Mouse (Mus musculus): ENCODE results near the gene Scarf2. TPM values are rescaled to one million over a fixed set of nuclear protein-coding genes. Genes with fewer than 3 reads are reported as not detected.

The Scarf2 gene
- polyA plus RNA-seq, 1 experiment from 2014 or later, result 17.8 TPM

- ATAC-seq (ENCODE audit: insufficient number of reproducible peaks, insufficient read depth, low FRiP score, low read depth), result no peak
- WGBS, result 88% methylated on average over 4 of the region's 4 CpGs
Measured at GRCm38 (mm10) chr16:17794047-17794446, 3.0 kb upstream of the Scarf2 start.

GRCm38 (mm10) chr16:17795643-17796042 is 1.4 kb upstream of the Scarf2 start:
- Histone ChIP-seq H3K4me3 (ENCODE audit: low read depth, low read length) (no peak overlapping the region), H3K36me3 (ENCODE audit: control insufficient read depth, insufficient read depth, low read length) (peaks cover 13% of the 10 kb centered on the region; the same call in 1 of the 2 replicates), H3K4me1 (ENCODE audit: control insufficient read depth, insufficient read depth, low read length) (peaks cover 13% of the 10 kb centered on the region; the same call in 1 of the 2 replicates), H3K27me3 (ENCODE audit: control insufficient read depth, insufficient read depth, low read length) (peaks cover 8% of the 10 kb centered on the region), H3K9ac (replicated peaks; ENCODE audit: low read depth, low read length) (no peak overlapping the region), H3K27ac (ENCODE audit: low read length) (no peak overlapping the region), H3K9me3 (ENCODE audit: control insufficient read depth, low read depth, low read length) (no peaks in the 10 kb centered on the region), H3K4me2 (replicated peaks; ENCODE audit: low read depth, low read length) (no peak overlapping the region)
- 66% methylated on average over 5 of the region's 5 CpGs for WGBS
- ATAC-seq (ENCODE audit: insufficient number of reproducible peaks, insufficient read depth, low FRiP score, low read depth), result no peak

More at GRCm38 (mm10) chr16:17794047-17794446, 3.0 kb upstream of the Scarf2 start:
- peaks cover 22% of the 10 kb centered on the region; the same call in 1 of the 2 replicates for H3K36me3 ChIP-seq (ENCODE audit: control insufficient read depth, insufficient read depth, low read length)
- no peak overlapping the region for H3K4me3 ChIP-seq (ENCODE audit: low read depth, low read length)
- H3K4me1 ChIP-seq (ENCODE audit: control insufficient read depth, insufficient read depth, low read length), result peaks cover 3% of the 10 kb centered on the region; the same call in 1 of the 2 replicates
- no peak overlapping the region for H3K4me2 ChIP-seq (replicated peaks; ENCODE audit: low read depth, low read length)
- H3K27ac ChIP-seq (ENCODE audit: low read length), result no peak overlapping the region
- no peaks in the 10 kb centered on the region for H3K9me3 ChIP-seq (ENCODE audit: control insufficient read depth, low read depth, low read length)
- H3K27me3 ChIP-seq (ENCODE audit: control insufficient read depth, insufficient read depth, low read length), result peaks cover 1% of the 10 kb centered on the region; the same call in 1 of the 2 replicates
- H3K9ac ChIP-seq (replicated peaks; ENCODE audit: low read depth, low read length), result no peak overlapping the region

GRCm38 (mm10) chr16:17796519-17796918 is 563 bp upstream of the Scarf2 start:
- peak overlapping the region; percentile 61 for H3K4me3 ChIP-seq (ENCODE audit: low read depth, low read length)
- no peaks in the 10 kb centered on the region for H3K9me3 ChIP-seq (ENCODE audit: control insufficient read depth, low read depth, low read length)

GRCm38 (mm10) chr16:17797812-17798311 is 780 bp downstream of the Scarf2 start:
- Histone ChIP-seq H3K27me3 (ENCODE audit: control insufficient read depth, insufficient read depth, low read length) (peaks cover 19% of the 10 kb centered on the region), H3K9me3 (ENCODE audit: control insufficient read depth, low read depth, low read length) (no peaks in the 10 kb centered on the region), H3K4me3 (ENCODE audit: low read depth, low read length) (peak overlapping the region; percentile 61), H3K9ac (replicated peaks; ENCODE audit: low read depth, low read length) (peak overlapping the region; percentile 79), H3K4me1 (ENCODE audit: control insufficient read depth, insufficient read depth, low read length) (peaks cover 34% of the 10 kb centered on the region), H3K36me3 (ENCODE audit: control insufficient read depth, insufficient read depth, low read length) (peaks cover 3% of the 10 kb centered on the region; the same call in 1 of the 2 replicates), H3K4me2 (replicated peaks; ENCODE audit: low read depth, low read length) (peak overlapping the region; percentile 77), H3K27ac (ENCODE audit: low read length) (peak overlapping the region; percentile 88)
- 0 out of 2 replicates have a peak, but pooled peaks have one; percentile 11 for ATAC-seq (ENCODE audit: insufficient number of reproducible peaks, insufficient read depth, low FRiP score, low read depth)
- 3% methylated on average over 29 of the region's 29 CpGs for WGBS

More at GRCm38 (mm10) chr16:17796519-17796918, 563 bp upstream of the Scarf2 start:
- Histone ChIP-seq H3K4me2 (replicated peaks; ENCODE audit: low read depth, low read length) (peak overlapping the region; percentile 77), H3K27me3 (ENCODE audit: control insufficient read depth, insufficient read depth, low read length) (peaks cover 12% of the 10 kb centered on the region), H3K4me1 (ENCODE audit: control insufficient read depth, insufficient read depth, low read length) (peaks cover 20% of the 10 kb centered on the region; the same call in 1 of the 2 replicates), H3K9ac (replicated peaks; ENCODE audit: low read depth, low read length) (peak overlapping the region; percentile 34; the same call in 1 of the 2 replicates), H3K27ac (ENCODE audit: low read length) (peak overlapping the region; percentile 88; the same call in 1 of the 2 replicates), H3K36me3 (ENCODE audit: control insufficient read depth, insufficient read depth, low read length) (peaks cover 13% of the 10 kb centered on the region; the same call in 1 of the 2 replicates)
- ATAC-seq (ENCODE audit: insufficient number of reproducible peaks, insufficient read depth, low FRiP score, low read depth), result no peak

GRCm38 (mm10) chr16:17798321-17799180 is 1.5 kb downstream of the Scarf2 start:
- peak overlapping the region; percentile 77 for H3K4me2 ChIP-seq (replicated peaks; ENCODE audit: low read depth, low read length)
- peak overlapping the region; percentile 61 for H3K4me3 ChIP-seq (ENCODE audit: low read depth, low read length)
- peaks cover 36% of the 10 kb centered on the region for H3K4me1 ChIP-seq (ENCODE audit: control insufficient read depth, insufficient read depth, low read length)
- ATAC-seq (ENCODE audit: insufficient number of reproducible peaks, insufficient read depth, low FRiP score, low read depth), result peak; percentile 70
- WGBS, result 4% methylated on average over 41 of the region's 45 CpGs
- H3K9ac ChIP-seq (replicated peaks; ENCODE audit: low read depth, low read length), result peak overlapping the region; percentile 79
- H3K27ac ChIP-seq (ENCODE audit: low read length), result peak overlapping the region; percentile 88
- peaks cover 3% of the 10 kb centered on the region; the same call in 1 of the 2 replicates for H3K36me3 ChIP-seq (ENCODE audit: control insufficient read depth, insufficient read depth, low read length)
- peaks cover 22% of the 10 kb centered on the region for H3K27me3 ChIP-seq (ENCODE audit: control insufficient read depth, insufficient read depth, low read length)
- no peaks in the 10 kb centered on the region for H3K9me3 ChIP-seq (ENCODE audit: control insufficient read depth, low read depth, low read length)

- H3K4me2 ChIP-seq (replicated peaks; ENCODE audit: low read depth, low read length), result no peak overlapping the region; the same call in 1 of the 2 replicates
- H3K27ac ChIP-seq (ENCODE audit: low read length), result no peak overlapping the region
- peaks cover 44% of the 10 kb centered on the region for H3K4me1 ChIP-seq (ENCODE audit: control insufficient read depth, insufficient read depth, low read length)
- peaks cover 6% of the 10 kb centered on the region for H3K36me3 ChIP-seq (ENCODE audit: control insufficient read depth, insufficient read depth, low read length)
- H3K9ac ChIP-seq (replicated peaks; ENCODE audit: low read depth, low read length), result no peak overlapping the region
- no peaks in the 10 kb centered on the region for H3K9me3 ChIP-seq (ENCODE audit: control insufficient read depth, low read depth, low read length)
- H3K4me3 ChIP-seq (ENCODE audit: low read depth, low read length), result no peak overlapping the region
- peaks cover 22% of the 10 kb centered on the region for H3K27me3 ChIP-seq (ENCODE audit: control insufficient read depth, insufficient read depth, low read length)
- ATAC-seq (ENCODE audit: insufficient number of reproducible peaks, insufficient read depth, low FRiP score, low read depth), result no peak
Measured at GRCm38 (mm10) chr16:17799584-17799983, 2.5 kb downstream of the Scarf2 start.

GRCm38 (mm10) chr16:17801777-17802455 is 4.8 kb downstream of the Scarf2 start:
- Histone ChIP-seq H3K36me3 (ENCODE audit: control insufficient read depth, insufficient read depth, low read length) (peaks cover 6% of the 10 kb centered on the region), H3K27ac (ENCODE audit: low read length) (no peak overlapping the region), H3K4me2 (replicated peaks; ENCODE audit: low read depth, low read length) (no peak overlapping the region), H3K27me3 (ENCODE audit: control insufficient read depth, insufficient read depth, low read length) (peaks cover 25% of the 10 kb centered on the region), H3K9me3 (ENCODE audit: control insufficient read depth, low read depth, low read length) (no peaks in the 10 kb centered on the region), H3K4me3 (ENCODE audit: low read depth, low read length) (no peak overlapping the region), H3K4me1 (ENCODE audit: control insufficient read depth, insufficient read depth, low read length) (peaks cover 58% of the 10 kb centered on the region), H3K9ac (replicated peaks; ENCODE audit: low read depth, low read length) (no peak overlapping the region)
- no peak for ATAC-seq (ENCODE audit: insufficient number of reproducible peaks, insufficient read depth, low FRiP score, low read depth)
- 25% methylated on average over 7 of the region's 7 CpGs for WGBS

- Histone ChIP-seq H3K4me2 (replicated peaks; ENCODE audit: low read depth, low read length) (peak overlapping the region; percentile 42), H3K27me3 (ENCODE audit: control insufficient read depth, insufficient read depth, low read length) (peaks cover 25% of the 10 kb centered on the region), H3K4me3 (ENCODE audit: low read depth, low read length) (peak overlapping the region; percentile 24), H3K4me1 (ENCODE audit: control insufficient read depth, insufficient read depth, low read length) (peaks cover 61% of the 10 kb centered on the region), H3K9me3 (ENCODE audit: control insufficient read depth, low read depth, low read length) (no peaks in the 10 kb centered on the region), H3K36me3 (ENCODE audit: control insufficient read depth, insufficient read depth, low read length) (peaks cover 10% of the 10 kb centered on the region), H3K27ac (ENCODE audit: low read length) (no peak overlapping the region), H3K9ac (replicated peaks; ENCODE audit: low read depth, low read length) (no peak overlapping the region)
- ATAC-seq (ENCODE audit: insufficient number of reproducible peaks, insufficient read depth, low FRiP score, low read depth), result no peak
- 23% methylated on average over 18 of the region's 18 CpGs for WGBS
Measured at GRCm38 (mm10) chr16:17802456-17802838, 5.4 kb downstream of the Scarf2 start.

Measured in stomach, embryonic 14.5 days (tissue).